ENCODE assay signal across 7 mouse cellular contexts in the genomic region with DNA sequence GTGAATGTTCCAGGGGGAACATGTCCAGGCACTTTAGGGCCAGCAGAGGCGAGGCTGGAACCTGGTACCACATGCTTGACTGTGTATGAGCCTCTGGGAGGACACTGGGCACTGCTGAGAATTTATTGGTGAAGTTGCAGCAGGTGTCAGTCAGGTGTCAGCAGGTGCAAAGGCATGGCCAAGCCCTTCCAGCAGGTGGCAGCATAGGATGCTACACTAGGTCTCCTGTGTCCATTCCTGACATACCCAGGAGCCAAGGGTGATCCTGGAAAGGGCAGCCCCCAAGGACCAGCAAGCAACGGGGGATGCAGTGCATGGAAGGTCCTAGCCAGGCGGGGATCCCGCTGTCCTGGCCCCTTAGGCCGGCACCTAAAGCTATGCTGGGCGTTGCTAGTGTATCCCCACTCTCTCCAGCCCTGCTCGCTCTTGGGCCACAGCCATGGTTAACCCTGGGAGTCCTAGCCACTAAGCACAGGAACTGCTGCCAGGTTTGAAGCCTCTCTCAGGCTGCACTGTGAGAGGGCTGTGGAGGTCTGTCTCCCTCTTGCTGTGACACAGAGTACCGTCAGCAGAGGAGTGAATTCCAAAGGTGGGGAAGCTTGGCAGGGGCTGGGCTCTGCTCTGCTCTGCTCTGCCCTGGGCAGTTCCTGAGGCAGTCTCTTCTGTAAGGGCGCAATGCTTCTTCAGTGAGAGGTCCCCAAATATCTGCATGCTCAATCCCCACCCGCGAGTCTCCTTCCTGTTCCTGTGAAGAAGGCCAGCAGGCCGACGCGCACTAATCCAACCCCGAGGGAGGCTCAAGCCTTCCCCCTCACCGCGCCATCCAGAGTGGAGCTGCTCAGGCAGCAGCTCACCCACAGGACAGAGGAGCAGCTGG. TPM values are rescaled to one million over a fixed set of nuclear protein-coding genes. Genes with fewer than 3 reads are reported as not detected.
DNase-seq lines count a peak whose midpoint lies in the region; ATAC-seq and TF ChIP-seq lines count a peak whose summit lies in the region.

No protein-coding gene starts in this region.

- H3K9me3 ChIP-seq in forebrain, embryonic 14.5 days (replicated peaks; ENCODE audit: control insufficient read depth, low read length) = no peaks in the 10 kb centered on the region
- H3K9me3 ChIP-seq in intestine, postnatal 0 days (ENCODE audit: control insufficient read depth) = no peaks in the 10 kb centered on the region

- no peak overlapping the region for H3K4me2 ChIP-seq in forebrain, embryonic 14.5 days (ENCODE audit: low read length)
- H3K4me2 ChIP-seq in intestine, postnatal 0 days (replicated peaks; ENCODE audit: low read depth) = no peak overlapping the region

- H3K4me1 ChIP-seq in forebrain, embryonic 14.5 days (ENCODE audit: control insufficient read depth, insufficient read depth, low read length) = no peaks in the 10 kb centered on the region
- no peaks in the 10 kb centered on the region for H3K4me1 ChIP-seq in intestine, postnatal 0 days (replicated peaks; ENCODE audit: control insufficient read depth, insufficient read depth, low read length)

- peak; percentile 86 for TF ChIP-seq CTCF in intestine, postnatal 0 days (IDR thresholded peaks at IDR 0.05; ENCODE audit: low read depth)

- ATAC-seq in forebrain, embryonic 14.5 days = 0 out of 2 replicates have a peak, but pooled peaks have one; percentile 42
- ATAC-seq in intestine, postnatal 0 days = peak; percentile 66; the same call in 1 of the 2 replicates

- 66% methylated on average over 17 of the region's 17 CpGs for WGBS in forebrain, embryonic 14.5 days
- 73% methylated on average over 17 of the region's 17 CpGs for WGBS in intestine, postnatal 0 days

- H3K27me3 ChIP-seq in forebrain, embryonic 14.5 days (replicated peaks; ENCODE audit: control insufficient read depth, insufficient read depth, low read length) = no peaks in the 10 kb centered on the region
- no peaks in the 10 kb centered on the region for H3K27me3 ChIP-seq in intestine, postnatal 0 days (replicated peaks; ENCODE audit: control insufficient read depth, insufficient read depth, low read length)

- H3K27ac ChIP-seq in forebrain, embryonic 14.5 days (ENCODE audit: low read depth, low read length) = peak overlapping the region; percentile 9; the same call in 1 of the 2 replicates
- no peak overlapping the region for H3K27ac ChIP-seq in intestine, postnatal 0 days (ENCODE audit: low read depth, low read length)

- no peak overlapping the region for H3K4me3 ChIP-seq in forebrain, embryonic 14.5 days (ENCODE audit: low read depth, low read length)
- no peak overlapping the region for H3K4me3 ChIP-seq in intestine, postnatal 0 days (ENCODE audit: low read depth, low read length)

- peaks cover 82% of the 10 kb centered on the region for H3K36me3 ChIP-seq in forebrain, embryonic 14.5 days (ENCODE audit: control insufficient read depth, insufficient read depth, low read length)
- peaks cover 70% of the 10 kb centered on the region for H3K36me3 ChIP-seq in intestine, postnatal 0 days (ENCODE audit: control insufficient read depth, insufficient read depth)

- DNase-seq in right cerebral cortex, postnatal 4 days = peak; percentile 31
- no peak for DNase-seq in right cerebral cortex, postnatal 25 days
- peak; percentile 71 for DNase-seq in adrenal gland, postnatal 10 days
- DNase-seq in forebrain, embryonic 14.5 days (ENCODE audit: low spot score) = peak; percentile 47
- peak; percentile 62 for DNase-seq in lung, postnatal 25 days (ENCODE audit: low spot score)
- peak; percentile 78 for DNase-seq in testis, postnatal 10 days (ENCODE audit: low spot score)

- H3K9ac ChIP-seq in forebrain, embryonic 14.5 days (ENCODE audit: low read length) = no peak overlapping the region
- H3K9ac ChIP-seq in intestine, postnatal 0 days (ENCODE audit: low read depth, low read length) = no peak overlapping the region

RNA-seq across cellular contexts. Expression of a gene that starts 13.8 kb away (rescaled TPM):
- 10 to 100 TPM; 35.0 to 43.6 TPM for total RNA-seq in adrenal gland, postnatal 10 days (2021)
- 20.4 and 24.9 TPM in 2 replicates for polyA plus RNA-seq in forebrain, embryonic 14.5 days (2014; fragmentation: Nextera tagmentation; extraction: Ambion mirVana)
- 8.7 and 9.6 TPM in 2 replicates for polyA plus RNA-seq in intestine, postnatal 0 days (2015; fragmentation: Nextera tagmentation; extraction: Ambion mirVana)

RNA-seq across cellular contexts. Expression of a gene that starts 21.7 kb away (rescaled TPM):
- total RNA-seq in adrenal gland, postnatal 10 days (2021) = 10 to 100 TPM in 1 of 2 experiments, 1 to 10 TPM in 1; 7.5 to 12.1 TPM
- polyA plus RNA-seq in forebrain, embryonic 14.5 days (2014; fragmentation: Nextera tagmentation; extraction: Ambion mirVana) = 8.9 and 12.9 TPM in 2 replicates
- 2.5 TPM in 2 replicates for polyA plus RNA-seq in intestine, postnatal 0 days (2015; fragmentation: Nextera tagmentation; extraction: Ambion mirVana)

RNA-seq across cellular contexts. Expression of a gene that starts 50.0 kb away (rescaled TPM):
- 10 to 100 TPM; 24.3 to 34.0 TPM for total RNA-seq in adrenal gland, postnatal 10 days (2021)
- polyA plus RNA-seq in forebrain, embryonic 14.5 days (2014; fragmentation: Nextera tagmentation; extraction: Ambion mirVana) = 20.4 and 21.9 TPM in 2 replicates
- polyA plus RNA-seq in intestine, postnatal 0 days (2015; fragmentation: Nextera tagmentation; extraction: Ambion mirVana) = 8.3 and 8.4 TPM in 2 replicates
